Mouse (Mus musculus) brain, embryonic 14.5 days (tissue): ENCODE results near the gene Olfr933. TPM values are rescaled to one million over a fixed set of nuclear protein-coding genes. Genes with fewer than 3 reads are reported as not detected.

Experiments
- DNase-seq: peaks from one replicate; pipeline ENCODE4 v3.0.0-alpha.2; 2011; ENCODE audit warnings: low read depth
- CTCF ChIP-seq: fragments of 200-500 bp; IDR thresholded peaks from 2 replicates; pipeline ENCODE4 v1.5.1; 2012; ENCODE audit warnings: inconsistent platforms, mild to moderate bottlenecking, moderate library complexity, borderline replicate concordance; ENCODE audit not compliant: insufficient read depth, insufficient read length; ENCODE audit errors: extremely low read depth
- POLR2A ChIP-seq: fragments of 200-500 bp; IDR thresholded peaks from 2 replicates; pipeline ENCODE4 v1.6.1; 2012; ENCODE audit warnings: mild to moderate bottlenecking, inconsistent platforms, borderline replicate concordance; ENCODE audit not compliant: poor library complexity, insufficient read depth, insufficient read length, severe bottlenecking; ENCODE audit errors: extremely low read depth
- polyA plus RNA-seq: library from polyadenylated mRNA; depleted of rRNA; stranded (reverse); fragments of >200 nt; gene quantifications from 2 replicates; pipeline ENCODE4 v1.2.3, GENCODE M21; 2012; rRNA removed

The Olfr933 gene
- polyA plus RNA-seq = not detected in 2 replicates

DNA sequence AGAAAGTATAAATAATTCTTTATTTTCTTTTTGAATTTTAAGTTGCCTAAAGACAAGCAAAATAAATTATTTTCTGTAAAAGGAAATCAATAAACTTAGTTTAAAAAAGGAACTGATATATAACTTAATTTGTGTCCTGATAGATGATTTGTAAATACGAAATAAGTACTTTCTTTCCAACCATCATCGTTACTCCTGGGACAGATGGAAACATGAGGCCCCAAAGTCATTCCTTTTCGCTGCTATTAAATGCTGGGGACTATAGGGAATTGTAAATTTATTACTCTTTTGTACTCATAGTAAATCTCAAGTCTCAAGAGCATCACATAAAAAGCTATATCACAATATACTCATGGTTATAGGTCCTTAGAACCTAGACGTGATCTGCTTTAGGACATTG, at the start of gene Olfr933:
Gene Olfr933, plus strand, starts transcription at position 301 of the 400 bp plus-strand sequence.
- no peak for TF ChIP-seq POLR2A
- no peak for TF ChIP-seq CTCF
- no peak for DNase-seq

DNA sequence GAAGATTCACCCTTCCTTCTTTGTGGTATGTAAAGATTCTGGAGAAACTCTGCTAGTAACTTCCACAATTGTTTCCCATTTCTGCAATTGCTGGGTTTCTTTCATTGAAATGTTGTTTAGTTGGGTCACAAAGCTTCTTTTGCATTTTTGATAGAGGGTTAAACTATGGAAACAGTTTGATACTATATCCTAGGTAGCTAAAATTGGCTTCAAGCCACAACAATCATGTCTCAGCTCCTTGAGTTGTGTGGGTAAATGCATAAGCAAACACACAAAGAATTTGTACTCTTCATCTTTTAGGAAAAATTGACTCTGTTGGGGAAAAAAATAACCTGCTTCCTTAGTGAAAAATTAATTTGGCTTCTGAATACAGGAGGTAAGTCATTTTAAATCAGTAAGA, 42.6 kb upstream of the Olfr933 start, which contains the start of gene Olfr930:
Gene Olfr930, plus strand, starts transcription at position 301 of the 400 bp plus-strand sequence.
- no peak for DNase-seq

DNA sequence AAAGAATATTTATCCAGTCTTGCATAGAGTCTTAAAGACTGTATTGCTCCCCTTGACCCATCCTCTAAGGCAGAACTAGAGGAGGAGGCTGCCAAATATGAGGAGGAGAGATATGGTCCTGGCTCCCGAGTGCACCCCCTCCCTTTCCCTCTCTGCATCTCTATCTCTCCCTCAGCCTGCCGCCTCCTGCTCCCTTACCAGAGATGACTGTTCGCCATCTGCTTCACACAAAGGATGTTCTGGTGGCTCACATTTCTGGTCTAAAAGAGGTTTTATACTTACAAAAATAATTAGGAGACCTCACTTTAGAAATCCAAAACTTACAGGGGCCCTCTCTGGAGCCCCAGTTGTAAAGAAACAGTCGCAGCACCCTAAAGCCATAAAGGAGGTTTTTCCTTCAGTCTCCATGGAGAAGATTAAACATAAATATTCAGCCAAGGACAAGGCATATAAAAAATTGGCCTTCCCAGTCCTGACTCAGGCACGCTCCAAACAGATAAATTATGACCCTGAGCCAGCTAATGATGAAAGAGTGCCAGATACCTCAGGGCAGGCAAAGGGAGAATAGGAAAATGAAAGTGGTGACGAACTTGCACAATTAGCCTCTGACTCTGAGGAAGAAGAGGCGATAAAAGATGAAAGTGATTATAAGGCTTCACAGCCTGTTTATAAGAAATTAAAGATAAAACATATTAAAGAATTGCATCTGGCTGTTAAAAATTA, 18.6 kb upstream of the Olfr933 start:
- TF ChIP-seq CTCF (no peak), POLR2A (no peak)

More for the DNA sequence above, 42.6 kb upstream of the Olfr933 start, which contains the start of gene Olfr930:
- no peak for TF ChIP-seq POLR2A
- no peak for TF ChIP-seq CTCF

DNA sequence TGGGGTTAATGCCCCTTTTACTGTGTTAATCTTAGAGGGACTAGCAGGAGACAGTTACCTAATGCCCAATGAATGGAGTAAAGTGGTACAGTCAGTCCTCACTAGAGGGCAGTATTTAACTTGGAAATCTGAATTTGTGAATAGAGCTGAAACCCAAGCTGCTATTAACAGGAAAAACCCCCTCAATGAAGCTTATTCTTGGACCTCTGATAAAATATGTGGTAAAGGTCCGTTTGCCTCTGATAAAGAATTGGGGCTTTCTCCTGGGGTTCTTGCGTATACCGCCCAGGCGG, 18.0 kb upstream of the Olfr933 start:
- TF ChIP-seq CTCF (no peak), POLR2A (no peak)
- DNase-seq = peak; percentile 23

More for the DNA sequence above, 18.6 kb upstream of the Olfr933 start:
- DNase-seq = peak; percentile 2

DNA sequence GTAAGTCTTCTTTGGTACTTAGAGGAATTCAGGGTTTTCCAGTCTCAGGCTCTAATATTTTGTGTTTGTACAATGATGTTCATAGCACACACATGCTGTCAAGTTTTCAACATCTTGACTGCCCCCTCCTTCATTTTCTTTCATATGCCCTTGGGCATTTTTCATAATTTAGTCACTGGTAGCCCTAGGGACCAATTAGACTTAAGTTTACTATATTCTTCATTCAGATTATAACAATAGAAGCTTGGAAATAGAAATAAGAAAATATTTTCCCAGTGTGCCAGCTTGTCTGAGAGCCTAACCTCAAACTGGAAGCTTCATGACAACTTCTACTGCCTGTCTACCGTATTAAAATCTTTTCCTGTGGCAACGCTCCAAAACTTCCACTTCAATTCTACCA, 16.1 kb downstream of the Olfr933 start, which contains the start of gene Olfr934:
Gene Olfr934, minus strand, starts transcription at position 101 of the 400 bp plus-strand sequence.
- no peak for DNase-seq
- TF ChIP-seq POLR2A = no peak
- TF ChIP-seq CTCF = no peak

DNA sequence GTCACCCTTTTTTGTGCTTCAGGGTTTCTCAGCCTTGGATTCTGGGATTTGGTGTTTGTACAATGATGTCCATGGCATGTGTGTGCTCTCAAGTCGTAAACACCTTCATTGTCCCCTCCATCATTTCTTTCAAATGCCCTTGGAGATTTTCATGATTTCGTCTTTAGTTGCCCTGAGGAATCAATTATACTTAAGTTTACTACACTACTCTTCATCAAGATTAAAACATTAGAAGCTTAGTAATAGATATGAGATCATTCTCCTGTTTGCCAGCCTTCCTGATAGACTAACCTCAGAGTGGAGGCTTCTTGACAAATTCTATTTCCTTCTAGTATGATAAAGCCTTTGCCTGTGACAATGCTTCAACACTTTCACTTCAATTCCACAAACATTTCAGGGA, 27.5 kb downstream of the Olfr933 start, which contains the start of gene Olfr935:
Gene Olfr935, minus strand, starts transcription at position 101 of the 400 bp plus-strand sequence.
- TF ChIP-seq POLR2A (no peak), CTCF (no peak)
- no peak for DNase-seq

DNA sequence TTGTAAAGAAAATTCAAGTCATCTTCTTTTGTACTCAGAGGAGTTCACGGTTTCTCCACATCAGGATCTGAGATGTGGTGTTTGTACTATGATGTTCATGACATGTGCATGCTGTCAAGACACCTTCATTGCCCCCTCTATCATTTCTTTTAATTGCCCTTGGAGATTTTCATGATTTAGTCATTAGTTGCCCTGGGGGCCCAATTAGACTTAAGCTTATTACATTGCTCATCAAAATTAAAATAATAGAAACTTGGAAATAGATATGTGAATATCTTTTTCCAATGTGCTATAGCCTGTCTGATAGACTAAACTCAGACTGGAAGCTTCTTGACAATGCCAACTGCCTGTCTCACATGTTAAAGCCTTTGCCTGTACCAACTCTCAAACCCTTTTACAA, 51.2 kb downstream of the Olfr933 start, which contains the start of gene Olfr146:
Gene Olfr146, minus strand, starts transcription at position 101 of the 400 bp plus-strand sequence.
- TF ChIP-seq CTCF (no peak), POLR2A (no peak)
- no peak for DNase-seq

Other genes starting within 250 kb of the Olfr933 start
- 0.04 and 0.06 TPM in 2 replicates for gene Olfr920, start 220.0 kb upstream of the Olfr933 start, polyA plus RNA-seq
- not detected in 2 replicates for gene Olfr921, start 199.2 kb upstream of the Olfr933 start, polyA plus RNA-seq
- not detected in 2 replicates for gene Olfr922, start 157.7 kb upstream of the Olfr933 start, polyA plus RNA-seq
- not detected in 2 replicates for gene Olfr923, start 145.8 kb upstream of the Olfr933 start, polyA plus RNA-seq
- gene Olfr924, start 127.9 kb upstream of the Olfr933 start, polyA plus RNA-seq = not detected in 2 replicates
- not detected in 2 replicates for gene Olfr26, start 117.3 kb upstream of the Olfr933 start, polyA plus RNA-seq
- gene Olfr926, start 95.2 kb upstream of the Olfr933 start, polyA plus RNA-seq = not detected in 2 replicates
- not detected in 2 replicates for gene Olfr930, start 42.5 kb upstream of the Olfr933 start, polyA plus RNA-seq
- gene Olfr934, start 16.0 kb downstream of the Olfr933 start, polyA plus RNA-seq = not detected in 2 replicates
- not detected in 2 replicates for gene Olfr935, start 27.4 kb downstream of the Olfr933 start, polyA plus RNA-seq
- gene Olfr146, start 51.1 kb downstream of the Olfr933 start, polyA plus RNA-seq = not detected in 2 replicates
- gene Olfr937, start 92.6 kb downstream of the Olfr933 start, polyA plus RNA-seq = not detected in 2 replicates
- not detected in 2 replicates for gene Olfr938, start 106.6 kb downstream of the Olfr933 start, polyA plus RNA-seq
- not detected in 2 replicates for gene Olfr27, start 155.8 kb downstream of the Olfr933 start, polyA plus RNA-seq
- not detected in 2 replicates for gene Olfr943, start 194.0 kb downstream of the Olfr933 start, polyA plus RNA-seq
- not detected in 2 replicates for gene Olfr944, start 229.6 kb downstream of the Olfr933 start, polyA plus RNA-seq